Mouse (Mus musculus) thymus, adult 2 months (tissue): ENCODE results near the gene Cntn2.

Experiments used
- CTCF ChIP-seq: fragments of 200-500 bp; IDR thresholded peaks from 2 replicates; pipeline ENCODE4 v1.5.1; 2012; ENCODE audit warnings: mild to moderate bottlenecking, control low read depth, low read length, moderate library complexity, borderline replicate concordance; ENCODE audit not compliant: control insufficient read depth, poor library complexity, insufficient read depth; ENCODE audit errors: extremely low read depth
- POLR2A ChIP-seq: fragments of 200-500 bp; IDR thresholded peaks from 2 replicates; pipeline ENCODE4 v1.6.1; 2012; ENCODE audit warnings: mild to moderate bottlenecking, low read length, control low read depth, moderate library complexity; ENCODE audit not compliant: control insufficient read depth, poor library complexity, insufficient read depth; ENCODE audit errors: extremely low read depth

DNA sequence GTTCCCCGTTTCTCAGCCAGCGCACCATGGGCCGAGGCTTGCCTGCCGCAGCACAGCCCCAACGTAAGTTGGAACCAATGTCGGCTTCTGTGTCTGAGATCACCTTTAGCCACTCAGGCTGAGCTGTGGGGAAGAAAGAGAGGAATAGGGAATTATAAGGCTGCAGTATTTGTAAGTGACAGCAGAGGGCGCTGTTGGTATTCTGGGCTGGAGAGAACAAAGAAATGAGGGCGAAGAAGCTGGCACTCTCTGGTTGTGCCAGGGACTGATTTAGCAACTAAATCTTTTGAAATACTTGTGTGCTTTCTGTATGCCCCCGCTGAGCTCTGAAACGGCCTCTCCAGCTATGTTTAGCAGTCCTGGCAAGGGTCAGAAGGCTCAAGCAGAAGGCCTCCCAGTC lies 17.2 kb downstream of the Cntn2 start:
- no peak; the same call in 1 of the 2 replicates for TF ChIP-seq CTCF
- no peak for TF ChIP-seq POLR2A
